Mouse (Mus musculus) forebrain, embryonic 10.5 days (tissue): ENCODE results near the gene Pdgfra. TPM values are rescaled to one million over a fixed set of nuclear protein-coding genes. Genes with fewer than 3 reads are reported as not detected.

Experiments used
- DNase-seq: peaks from one replicate; pipeline ENCODE4 v3.0.0-alpha.2; 2017; ENCODE audit warnings: low spot score; ENCODE audit errors: extremely low spot score
- H3K27ac ChIP-seq: fragments of 300-500 bp; sonication (generic); 2 replicates; pipeline ENCODE4 v1.5.1; 2016; ENCODE audit warnings: mild to moderate bottlenecking
- H3K27me3 ChIP-seq: fragments of 300-500 bp; sonication (generic); 2 replicates; pipeline ENCODE4 v1.6.1; 2016; ENCODE audit warnings: mild to moderate bottlenecking; ENCODE audit not compliant: poor library complexity, severe bottlenecking
- H3K36me3 ChIP-seq: fragments of 300-500 bp; sonication (generic); replicated peaks from 2 replicates; pipeline ENCODE4 v1.6.1; 2016; ENCODE audit warnings: mild to moderate bottlenecking, moderate library complexity
- H3K4me1 ChIP-seq: fragments of 300-500 bp; sonication (generic); 2 replicates; pipeline ENCODE4 v1.6.1; 2016
- H3K4me3 ChIP-seq: fragments of 300-500 bp; sonication (generic); 2 replicates; pipeline ENCODE4 v1.5.1; 2016; ENCODE audit warnings: mild to moderate bottlenecking, moderate library complexity
- H3K9me3 ChIP-seq: fragments of 300-500 bp; sonication (generic); 2 replicates; pipeline ENCODE4 v1.6.1; 2016; ENCODE audit warnings: mild to moderate bottlenecking, moderate library complexity
- WGBS: fragments of 180-500 bp; shearing (Covaris S2); methylation state at CpG from one replicate; pipeline ENCODE4 v1.1.7; 2016; 5-methylcytosine and 5-hydroxymethylcytosine counted together
- polyA plus RNA-seq: library from polyadenylated mRNA; unstranded; fragments of >200 nt; fragmentation: Nextera tagmentation; extraction: Ambion mirVana; gene quantifications from 2 replicates; pipeline ENCODE4 v1.2.1, GENCODE M21; 2016

The Pdgfra gene
- polyA plus RNA-seq, 1 experiment from 2014 or later = 20.2 TPM

- peaks cover 67% of the 10 kb centered on the region for H3K36me3 ChIP-seq
- no peaks in the 10 kb centered on the region for H3K27me3 ChIP-seq
- H3K4me3 ChIP-seq = no peak overlapping the region
- H3K27ac ChIP-seq = no peak overlapping the region
- H3K9me3 ChIP-seq = no peaks in the 10 kb centered on the region
- H3K4me1 ChIP-seq = no peaks in the 10 kb centered on the region
- WGBS = 92% methylated on average over 15 of the region's 15 CpGs
- DNase-seq = no peak
Measured at GRCm38 (mm10) chr5:75189319-75189987, 37.4 kb downstream of the Pdgfra start.

- WGBS = 98% methylated on average over 5 of the region's 5 CpGs
- Histone ChIP-seq H3K4me3 (no peak overlapping the region), H3K4me1 (no peaks in the 10 kb centered on the region), H3K27me3 (no peaks in the 10 kb centered on the region), H3K36me3 (peaks cover 65% of the 10 kb centered on the region), H3K27ac (no peak overlapping the region), H3K9me3 (no peaks in the 10 kb centered on the region)
- DNase-seq = no peak
Measured at GRCm38 (mm10) chr5:75193107-75193506, 41.0 kb downstream of the Pdgfra start.

- peaks cover 39% of the 10 kb centered on the region for H3K36me3 ChIP-seq
- no peak overlapping the region for H3K27ac ChIP-seq
- H3K27me3 ChIP-seq = no peaks in the 10 kb centered on the region
- H3K4me3 ChIP-seq = no peak overlapping the region
- no peaks in the 10 kb centered on the region for H3K4me1 ChIP-seq
- DNase-seq = no peak
- WGBS = 89% methylated on average over 8 of the region's 8 CpGs
- no peaks in the 10 kb centered on the region for H3K9me3 ChIP-seq
Measured at GRCm38 (mm10) chr5:75198413-75198812, 46.3 kb downstream of the Pdgfra start.

GRCm38 (mm10) chr5:75199698-75200365 lies 47.7 kb downstream of the Pdgfra start:
- Histone ChIP-seq H3K27me3 (no peaks in the 10 kb centered on the region), H3K27ac (no peak overlapping the region), H3K4me1 (no peaks in the 10 kb centered on the region), H3K4me3 (no peak overlapping the region), H3K9me3 (no peaks in the 10 kb centered on the region), H3K36me3 (peaks cover 27% of the 10 kb centered on the region)
- 88% methylated on average over 9 of the region's 9 CpGs for WGBS
- no peak for DNase-seq

GRCm38 (mm10) chr5:75200366-75200724 lies 48.3 kb downstream of the Pdgfra start:
- Histone ChIP-seq H3K4me1 (no peaks in the 10 kb centered on the region), H3K27me3 (no peaks in the 10 kb centered on the region), H3K9me3 (no peaks in the 10 kb centered on the region), H3K27ac (no peak overlapping the region), H3K4me3 (no peak overlapping the region), H3K36me3 (peaks cover 22% of the 10 kb centered on the region)
- no peak for DNase-seq
- WGBS = 94% methylated on average over 10 of the region's 10 CpGs

GRCm38 (mm10) chr5:75207905-75208304 lies 55.8 kb downstream of the Pdgfra start:
- H3K36me3 ChIP-seq = no peaks in the 10 kb centered on the region
- H3K27me3 ChIP-seq = 0 out of 2 replicates have a peak, but pooled peaks cover 8% of the 10 kb centered on the region
- H3K27ac ChIP-seq = no peak overlapping the region
- WGBS = 94% methylated on average over 3 of the region's 3 CpGs
- DNase-seq = no peak
- H3K9me3 ChIP-seq = no peaks in the 10 kb centered on the region
- H3K4me3 ChIP-seq = no peak overlapping the region
- 0 out of 2 replicates have a peak, but pooled peaks cover 5% of the 10 kb centered on the region for H3K4me1 ChIP-seq

- Histone ChIP-seq H3K36me3 (no peaks in the 10 kb centered on the region), H3K4me1 (0 out of 2 replicates have a peak, but pooled peaks cover 5% of the 10 kb centered on the region), H3K9me3 (no peaks in the 10 kb centered on the region), H3K4me3 (no peak overlapping the region), H3K27ac (no peak overlapping the region), H3K27me3 (peaks cover 17% of the 10 kb centered on the region; the same call in 1 of the 2 replicates)
- DNase-seq = no peak
- 30% methylated on average over 1 of the region's 1 CpGs for WGBS
Measured at GRCm38 (mm10) chr5:75209966-75210365, 57.9 kb downstream of the Pdgfra start.

- Histone ChIP-seq H3K27ac (no peak overlapping the region), H3K9me3 (no peaks in the 10 kb centered on the region), H3K27me3 (peaks cover 10% of the 10 kb centered on the region; the same call in 1 of the 2 replicates), H3K4me1 (0 out of 2 replicates have a peak, but pooled peaks cover 5% of the 10 kb centered on the region), H3K36me3 (no peaks in the 10 kb centered on the region), H3K4me3 (no peak overlapping the region)
- 53% methylated on average over 6 of the region's 6 CpGs for WGBS
- no peak for DNase-seq
Measured at GRCm38 (mm10) chr5:75214520-75214919, 62.4 kb downstream of the Pdgfra start.

GRCm38 (mm10) chr5:75214929-75215328 lies 62.8 kb downstream of the Pdgfra start:
- no peak for DNase-seq
- H3K27me3 ChIP-seq = peaks cover 10% of the 10 kb centered on the region; the same call in 1 of the 2 replicates

GRCm38 (mm10) chr5:75215678-75216256 lies 63.7 kb downstream of the Pdgfra start:
- Histone ChIP-seq H3K27me3 (peaks cover 10% of the 10 kb centered on the region; the same call in 1 of the 2 replicates), H3K27ac (no peak overlapping the region), H3K9me3 (no peaks in the 10 kb centered on the region), H3K36me3 (no peaks in the 10 kb centered on the region), H3K4me3 (no peak overlapping the region), H3K4me1 (0 out of 2 replicates have a peak, but pooled peaks cover 5% of the 10 kb centered on the region)
- WGBS = 66% methylated on average over 7 of the region's 7 CpGs
- no peak for DNase-seq

More at GRCm38 (mm10) chr5:75214929-75215328, 62.8 kb downstream of the Pdgfra start:
- Histone ChIP-seq H3K4me3 (no peak overlapping the region), H3K27ac (no peak overlapping the region), H3K4me1 (0 out of 2 replicates have a peak, but pooled peaks cover 5% of the 10 kb centered on the region), H3K36me3 (no peaks in the 10 kb centered on the region), H3K9me3 (no peaks in the 10 kb centered on the region)
- 80% methylated on average over 7 of the region's 7 CpGs for WGBS

GRCm38 (mm10) chr5:75221610-75222009 lies 69.5 kb downstream of the Pdgfra start:
- peaks cover 24% of the 10 kb centered on the region for H3K4me1 ChIP-seq
- no peak overlapping the region for H3K27ac ChIP-seq
- WGBS = 86% methylated on average over 10 of the region's 10 CpGs

GRCm38 (mm10) chr5:75222491-75223265 lies 70.6 kb downstream of the Pdgfra start:
- peaks cover 24% of the 10 kb centered on the region for H3K4me1 ChIP-seq
- no peaks in the 10 kb centered on the region for H3K27me3 ChIP-seq
- no peaks in the 10 kb centered on the region for H3K9me3 ChIP-seq
- peak overlapping the region; percentile 51 for H3K27ac ChIP-seq
- peak; percentile 23 for DNase-seq
- no peak overlapping the region for H3K4me3 ChIP-seq
- H3K36me3 ChIP-seq = no peaks in the 10 kb centered on the region
- WGBS = 74% methylated on average over 10 of the region's 10 CpGs

More at GRCm38 (mm10) chr5:75221610-75222009, 69.5 kb downstream of the Pdgfra start:
- DNase-seq = no peak
- Histone ChIP-seq H3K9me3 (no peaks in the 10 kb centered on the region), H3K27me3 (no peaks in the 10 kb centered on the region), H3K4me3 (no peak overlapping the region), H3K36me3 (no peaks in the 10 kb centered on the region)
